In genomic region chr19:6941372-6942248, GRCm38 (mm10) we compare ENCODE assay signal across 8 mouse cellular contexts. TPM values are rescaled to one million over a fixed set of nuclear protein-coding genes. Genes with fewer than 3 reads are reported as not detected.
A peak's percentile ranks its signal among the peaks of the same experiment; 100 is the strongest.
DNase-seq lines count a peak whose midpoint lies in the region; ATAC-seq lines count a peak whose summit lies in the region.

Gene Bad, plus strand, starts transcription at chr19:6941861.

- H3K9me3 ChIP-seq in intestine, embryonic 14.5 days (ENCODE audit: control insufficient read depth, low read length) = no peaks in the 10 kb centered on the region

- H3K4me1 ChIP-seq in intestine, embryonic 14.5 days (replicated peaks; ENCODE audit: control insufficient read depth, insufficient read depth, low read length) = peaks cover 12% of the 10 kb centered on the region

- H3K36me3 ChIP-seq in intestine, embryonic 14.5 days (ENCODE audit: control insufficient read depth, insufficient read depth, low read length) = peaks cover 3% of the 10 kb centered on the region; the same call in 1 of the 2 replicates

- peak within 1 kb of the TSS; percentile 77 for H3K4me3 ChIP-seq in intestine, embryonic 14.5 days (ENCODE audit: low read depth, low read length)

- H3K4me2 ChIP-seq in intestine, embryonic 14.5 days (ENCODE audit: low read length) = peak within 1 kb of the TSS; percentile 99

- peak within 1 kb of the TSS; percentile 96 for H3K27ac ChIP-seq in intestine, embryonic 14.5 days (ENCODE audit: low read depth)

- DNase-seq in adrenal gland, adult 2 months = peak; percentile 96
- DNase-seq in embryo, embryonic 11 days = peak; percentile 95
- DNase-seq in gastrocnemius, postnatal 25 days = peak; percentile 92
- peak; percentile 99 for DNase-seq in intestine, embryonic 14.5 days (ENCODE audit: low spot score)
- DNase-seq in left cerebral cortex, postnatal 14 days (ENCODE audit: low spot score in 2 of 2) = peak; percentile 90 to 96
- DNase-seq in right cerebral cortex, postnatal 14 days = peak; percentile 94
- DNase-seq in urinary bladder, postnatal 25 days (ENCODE audit: low spot score) = peak; percentile 97

- WGBS in intestine, embryonic 14.5 days = under 1% methylated on average over 83 of the region's 83 CpGs

- intact Hi-C loops in left cerebral cortex, postnatal 14 days (cut with DNase I) = loop anchor here (5.0 kb wide), 1 partner anchor 36 kb away; the partner anchor contains the start of gene Plcb3

- no peaks in the 10 kb centered on the region for H3K27me3 ChIP-seq in intestine, embryonic 14.5 days (replicated peaks; ENCODE audit: control insufficient read depth, insufficient read depth, low read length)

- ATAC-seq in intestine, embryonic 14.5 days (replicated peaks; ENCODE audit: low FRiP score, low TSS enrichment, low read depth) = peak; percentile 82
- ATAC-seq in megakaryocyte-erythroid progenitor cell, adult 5-6 weeks (replicated peaks; ENCODE audit: low FRiP score, low TSS enrichment, poor library complexity, severe bottlenecking) = peak; percentile 67

- peak within 1 kb of the TSS; percentile 71 for H3K9ac ChIP-seq in intestine, embryonic 14.5 days (ENCODE audit: low read length)

RNA-seq across cellular contexts. Expression of gene Bad, which starts in this region (rescaled TPM):
- total RNA-seq in adrenal gland, adult 2 months (2021) = 10 to 100 TPM; 44.7 to 58.7 TPM
- 91.2 and 102 TPM in 2 replicates for polyA plus RNA-seq in adrenal gland, adult 2 months (2012; rRNA removed)
- 10 to 100 TPM; 11.5 to 14.3 TPM for total RNA-seq in gastrocnemius, postnatal 25 days (2021)
- polyA plus RNA-seq in intestine, embryonic 14.5 days (2014; fragmentation: Nextera tagmentation; extraction: Ambion mirVana) = 58.1 and 63.5 TPM in 2 replicates
- total RNA-seq in left cerebral cortex, postnatal 14 days (2021) = 10 to 100 TPM; 35.2 to 36.0 TPM
- 17.5 and 20.6 TPM in 2 replicates for total RNA-seq in megakaryocyte-erythroid progenitor cell, adult 5-6 weeks (2014; fragmentation: Nextera tagmentation)
- 29.0 and 39.2 TPM in 2 replicates for total RNA-seq in megakaryocyte-erythroid progenitor cell, adult 5-6 weeks (2017)

Comparison
In these comparisons a context has a peak if more than half of its experiments do, and no peak if none do; other contexts are left out.
1. Peak in every context shown above with its lines: DNase-seq, ATAC-seq, H3K4me3 ChIP-seq and H3K27ac ChIP-seq.